Mouse (Mus musculus) megakaryocyte, adult 5-6 weeks (primary cell): Measurements from ENCODE around the gene Syngr2. TPM values are rescaled to one million over a fixed set of nuclear protein-coding genes. Genes with fewer than 3 reads are reported as not detected.
"Not testable (repeated sequence)": the region's sequence is repeated elsewhere in the genome, so short reads cannot be mapped to it uniquely, and the experiment has no call there.

Experiments
- ATAC-seq: 2 replicates; pipeline ENCODE4 v1.8.0; 2016; ENCODE audit warnings: mild to moderate bottlenecking, inconsistent platforms; ENCODE audit not compliant: poor library complexity, severe bottlenecking
- total RNA-seq, 2 experiments: library from RNA; stranded (forward) in 1 of 2; stranded (reverse) in 1 of 2; fragments of 153-499, 151-499 nt in 1 of 2; fragments of 221-1000, 200-1000 nt in 1 of 2; gene quantifications; 2 replicates each; pipeline versions ENCODE4 v1.2.3 to v1.2.4; 2015 to 2017

The Syngr2 gene
- total RNA-seq, 2 experiments from 2014 or later, result 176 to 225 TPM

DNA sequence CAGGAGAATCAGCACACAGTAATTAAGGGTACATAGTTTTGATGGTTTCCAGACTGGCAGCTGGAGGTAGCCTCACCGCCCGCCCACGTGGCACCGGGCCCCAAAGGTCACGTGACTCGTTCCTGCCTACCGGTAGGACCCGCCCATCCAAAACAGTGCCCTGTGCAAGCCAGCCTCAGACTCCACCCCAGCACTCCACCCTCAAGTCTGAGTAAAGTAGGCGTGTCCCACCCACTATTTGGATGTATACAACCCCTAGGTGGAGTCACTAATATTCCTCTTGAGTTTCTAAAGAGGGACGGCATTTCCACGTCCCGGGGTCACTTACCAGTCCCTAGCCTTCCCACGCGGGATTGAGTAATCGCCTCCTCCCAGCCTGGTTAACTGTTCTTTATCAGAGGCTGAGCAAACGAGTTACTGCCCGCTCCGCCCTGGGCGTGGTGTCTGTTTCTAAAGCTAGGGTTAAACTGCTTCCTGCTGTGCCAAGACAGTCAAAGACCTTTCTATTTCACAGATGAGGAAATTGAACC is 28.8 kb upstream of the Syngr2 start:
- ATAC-seq, result peak; percentile 47

DNA sequence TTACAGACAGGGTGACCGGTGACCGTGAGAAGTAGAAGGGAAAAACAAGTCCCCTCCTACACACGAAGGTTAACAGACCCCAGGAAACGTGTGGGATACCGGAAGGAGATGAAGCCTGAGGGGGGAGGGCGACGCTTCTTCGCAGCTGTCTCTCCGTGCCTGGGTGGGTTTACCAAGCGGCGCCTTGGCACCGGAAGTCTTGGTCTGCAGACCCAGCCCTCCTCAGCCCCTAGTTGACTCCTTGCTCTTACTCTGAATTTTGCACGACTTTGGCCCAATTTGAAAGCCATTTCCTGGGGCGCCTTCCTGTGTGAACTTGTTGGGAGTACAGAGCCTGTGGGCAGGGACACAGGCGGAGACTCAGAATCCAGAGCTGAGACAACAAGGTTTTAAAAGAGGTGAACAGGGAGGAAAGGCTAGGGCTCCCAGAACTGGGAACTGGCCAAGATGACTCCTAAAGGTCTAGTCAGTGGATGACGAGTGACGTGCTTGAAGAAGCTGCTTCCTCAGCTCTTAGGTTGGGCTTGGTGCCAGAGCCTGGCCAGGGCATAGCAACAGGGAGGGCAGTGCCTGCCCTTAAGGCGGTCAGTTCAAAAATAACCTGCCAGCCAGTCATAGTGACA is 28.2 kb upstream of the Syngr2 start:
- peak; percentile 19 for ATAC-seq

GRCm38 (mm10) chr11:117781993-117782704 is 27.3 kb upstream of the Syngr2 start, which contains the start of the genes Tmc8 and Tmc6:
Tmc8 (plus strand) TSS chr11:117782076.
Tmc6 (minus strand) TSS chr11:117782198.
- peak; percentile 21 for ATAC-seq

DNA sequence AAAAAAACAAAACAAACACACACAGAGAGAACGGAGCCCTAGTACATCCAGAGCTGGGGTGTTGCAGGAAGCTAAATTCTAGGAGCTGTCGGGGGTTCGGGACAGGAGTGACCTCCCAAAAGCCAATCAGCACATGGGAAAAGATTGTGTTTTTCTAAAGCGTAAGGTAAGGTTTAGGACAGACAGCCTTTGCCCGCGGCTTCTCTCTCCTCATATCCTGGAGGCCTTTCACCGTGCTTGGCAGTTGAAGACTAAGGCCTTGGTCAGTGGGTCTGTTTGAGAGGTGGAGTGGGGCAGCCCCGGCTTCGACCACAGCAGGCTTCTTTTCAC is 26.8 kb upstream of the Syngr2 start:
- no peak for ATAC-seq

DNA sequence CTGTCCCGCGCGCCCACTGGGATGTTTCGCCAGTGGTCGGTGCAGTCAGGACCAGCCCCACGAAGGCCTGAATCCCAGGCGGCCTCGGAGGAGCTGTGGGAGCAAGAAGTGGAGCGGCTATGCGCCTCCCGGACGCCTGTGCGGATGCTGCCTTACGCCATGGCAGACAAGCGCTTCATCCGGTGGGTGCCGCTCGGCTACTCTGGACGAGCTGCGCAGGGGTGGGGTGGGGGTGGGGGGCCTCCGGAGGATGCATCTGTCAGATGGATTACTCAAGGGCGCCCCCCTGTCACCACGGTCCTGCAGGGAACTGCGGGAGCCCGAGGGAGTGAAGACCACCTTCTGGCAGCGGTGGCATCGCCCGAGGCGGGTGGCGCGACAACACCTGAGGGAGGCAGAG is 26.4 kb upstream of the Syngr2 start:
- ATAC-seq, result no peak

GRCm38 (mm10) chr11:117783683-117784309 is 25.7 kb upstream of the Syngr2 start:
- no peak for ATAC-seq

DNA sequence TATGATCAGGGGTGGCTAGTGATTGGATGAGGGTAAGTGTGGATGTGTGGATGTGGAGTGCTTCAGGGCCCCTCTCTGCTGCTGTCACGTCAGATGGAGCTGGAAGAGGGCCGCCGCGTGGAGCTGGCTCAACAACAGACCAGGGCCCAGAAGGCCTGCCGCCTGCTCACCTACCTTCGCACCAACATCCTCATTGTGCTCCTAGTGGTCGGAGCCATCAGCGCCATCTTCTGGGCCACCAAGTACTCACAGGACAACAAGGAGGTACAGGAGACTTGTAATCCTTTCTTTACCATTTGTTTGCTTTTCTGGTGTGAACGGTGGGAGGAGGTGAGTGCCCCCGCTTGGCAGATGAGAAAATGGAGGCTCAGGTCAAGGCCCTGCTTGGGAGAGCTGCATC is 23.2 kb upstream of the Syngr2 start:
- ATAC-seq, result peak; percentile 46

GRCm38 (mm10) chr11:117788481-117788880 is 21.0 kb upstream of the Syngr2 start:
- ATAC-seq, result not testable (repeated sequence)

DNA sequence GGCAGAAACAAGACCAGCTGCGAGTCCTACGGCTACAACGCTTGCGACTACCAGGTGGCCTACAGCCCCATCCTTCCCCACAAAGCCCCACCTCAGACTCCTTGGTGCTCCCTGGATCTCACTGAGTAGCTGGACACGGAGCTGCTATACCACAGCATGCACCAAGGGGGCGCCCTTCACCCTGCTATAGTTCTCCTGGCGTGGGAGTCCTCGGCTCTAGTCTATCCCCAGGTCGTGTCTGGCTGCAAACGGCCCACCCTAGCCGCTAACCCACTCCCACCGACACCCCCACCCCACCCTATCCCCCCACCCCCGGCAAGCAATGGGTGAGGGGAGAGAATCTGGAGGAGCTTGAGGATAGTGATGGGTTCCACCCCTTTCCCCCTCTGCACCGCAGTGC is 19.2 kb upstream of the Syngr2 start:
- ATAC-seq, result peak; percentile 59

- ATAC-seq, result no peak
Observed at GRCm38 (mm10) chr11:117790703-117791440, 18.6 kb upstream of the Syngr2 start.

DNA sequence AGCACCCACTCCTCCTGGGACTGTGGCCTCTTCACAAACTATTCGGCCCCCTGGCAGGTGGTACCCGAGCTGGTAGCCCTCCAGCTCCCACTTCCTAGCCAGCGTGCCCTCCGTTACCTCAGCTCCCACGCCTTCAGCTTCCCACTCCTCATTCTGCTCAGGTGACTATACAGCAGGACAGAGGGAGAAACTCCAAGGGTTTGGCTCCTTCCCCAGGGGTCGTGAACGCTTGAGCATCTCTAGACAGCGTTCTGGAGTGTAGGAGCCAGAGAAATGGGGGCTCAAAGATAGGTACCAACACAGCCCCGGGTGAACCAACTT is 18.1 kb upstream of the Syngr2 start:
- ATAC-seq, result no peak

- ATAC-seq, result peak; percentile 91
Observed at GRCm38 (mm10) chr11:117792281-117792888, 17.1 kb upstream of the Syngr2 start.

GRCm38 (mm10) chr11:117794035-117794551 is 15.4 kb upstream of the Syngr2 start:
- ATAC-seq, result no peak

GRCm38 (mm10) chr11:117796954-117797353 is 12.5 kb upstream of the Syngr2 start:
- no peak for ATAC-seq

DNA sequence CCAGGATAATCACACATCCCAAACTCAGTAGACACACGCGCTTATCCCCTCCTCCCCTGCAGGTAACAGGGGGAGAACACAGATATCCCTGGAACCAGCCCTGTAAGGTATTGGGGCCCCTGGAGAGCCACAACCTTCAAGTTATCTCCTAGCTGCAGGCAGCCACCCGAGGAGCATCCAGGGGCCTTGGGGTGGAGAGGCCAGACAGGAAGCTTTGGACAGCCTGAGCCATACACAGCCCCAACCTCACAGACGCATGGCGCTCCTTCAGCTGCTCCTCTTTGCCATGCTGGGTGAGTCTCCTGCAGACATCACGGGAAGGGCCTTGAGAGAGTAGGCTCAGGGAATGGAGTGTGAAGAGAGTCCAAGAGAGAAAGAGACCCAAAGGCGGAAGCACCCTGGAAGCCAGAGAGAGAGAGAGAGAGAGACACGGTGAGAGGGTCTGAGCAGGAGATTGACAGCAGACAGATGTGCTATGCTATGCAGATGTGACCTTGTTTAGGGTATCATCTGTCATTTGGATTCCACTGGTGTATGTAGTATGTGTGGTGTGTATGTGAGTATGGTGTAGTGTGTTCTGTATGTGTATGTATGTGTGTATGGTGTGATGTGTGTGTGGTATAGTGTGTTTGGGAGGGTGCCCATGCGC is 11.8 kb upstream of the Syngr2 start, which contains the start of gene 6030468B19Rik:
6030468B19Rik (plus strand) TSS at position 150 of the 649 bp plus-strand sequence.
- ATAC-seq, result peak; percentile 23; the same call in 1 of the 2 replicates

- ATAC-seq, result peak; percentile 28; the same call in 1 of the 2 replicates
Observed at GRCm38 (mm10) chr11:117798160-117798541, 11.3 kb upstream of the Syngr2 start.

GRCm38 (mm10) chr11:117799174-117799573 is 10.3 kb upstream of the Syngr2 start:
- peak; percentile 43 for ATAC-seq

DNA sequence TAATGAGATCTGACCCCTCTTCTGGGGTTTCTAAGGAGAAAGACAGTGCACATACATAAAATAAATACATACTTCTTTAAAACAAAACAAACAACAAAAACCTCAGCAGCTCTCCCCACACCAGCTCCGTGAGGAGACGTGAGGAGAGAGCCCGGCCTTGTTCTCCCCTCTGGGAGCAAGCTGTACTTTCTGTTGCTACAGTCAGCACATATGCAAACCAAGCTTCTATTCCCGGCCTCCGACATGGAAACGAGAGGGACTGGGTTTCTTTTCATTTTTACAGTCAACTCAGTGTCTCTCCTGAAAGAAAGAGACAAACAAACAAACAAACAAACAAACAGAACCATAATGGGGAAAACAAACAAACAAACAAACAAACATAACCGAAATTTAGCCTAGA is 9.4 kb upstream of the Syngr2 start:
- ATAC-seq, result no peak

- no peak for ATAC-seq
Observed at GRCm38 (mm10) chr11:117801650-117802049, 7.8 kb upstream of the Syngr2 start.

GRCm38 (mm10) chr11:117803166-117803688 is 6.2 kb upstream of the Syngr2 start:
- peak; percentile 72 for ATAC-seq
